Mouse (Mus musculus): ENCODE measurements around the gene 6430571L13Rik.

6430571L13Rik gene

GRCm38 (mm10) chr9:107307099-107307872 lies 33.1 kb upstream of the 6430571L13Rik start:
- DNase-seq (ENCODE audit: low read depth), result no peak

- DNase-seq (ENCODE audit: low read depth), result no peak
Measured at GRCm38 (mm10) chr9:107307886-107308285, 32.5 kb upstream of the 6430571L13Rik start.

GRCm38 (mm10) chr9:107308346-107309000 lies 31.9 kb upstream of the 6430571L13Rik start:
- no peak for DNase-seq (ENCODE audit: low read depth)

GRCm38 (mm10) chr9:107309171-107309570 lies 31.2 kb upstream of the 6430571L13Rik start:
- DNase-seq (ENCODE audit: low read depth), result no peak

GRCm38 (mm10) chr9:107309600-107309999 lies 30.8 kb upstream of the 6430571L13Rik start:
- DNase-seq (ENCODE audit: low read depth), result no peak

GRCm38 (mm10) chr9:107312811-107313584 lies 27.4 kb upstream of the 6430571L13Rik start:
- DNase-seq (ENCODE audit: low read depth), result no peak

- DNase-seq (ENCODE audit: low read depth), result no peak
Measured at GRCm38 (mm10) chr9:107313926-107314325, 26.5 kb upstream of the 6430571L13Rik start.

- DNase-seq (ENCODE audit: low read depth), result no peak
Measured at GRCm38 (mm10) chr9:107315791-107316190, 24.6 kb upstream of the 6430571L13Rik start.

GRCm38 (mm10) chr9:107322461-107323050 lies 17.8 kb upstream of the 6430571L13Rik start:
- no peak for DNase-seq (ENCODE audit: low read depth)

GRCm38 (mm10) chr9:107323558-107323957 lies 16.8 kb upstream of the 6430571L13Rik start:
- DNase-seq (ENCODE audit: low read depth), result peak; percentile 64

GRCm38 (mm10) chr9:107324799-107325561 lies 15.4 kb upstream of the 6430571L13Rik start:
- no peak for DNase-seq (ENCODE audit: low read depth)

GRCm38 (mm10) chr9:107325904-107326303 lies 14.5 kb upstream of the 6430571L13Rik start:
- no peak for DNase-seq (ENCODE audit: low read depth)

GRCm38 (mm10) chr9:107327879-107328620 lies 12.4 kb upstream of the 6430571L13Rik start:
- no peak for DNase-seq (ENCODE audit: low read depth)

- no peak for DNase-seq (ENCODE audit: low read depth)
Measured at GRCm38 (mm10) chr9:107330791-107331190, 9.6 kb upstream of the 6430571L13Rik start.

- DNase-seq (ENCODE audit: low read depth), result no peak
Measured at GRCm38 (mm10) chr9:107333686-107334085, 6.7 kb upstream of the 6430571L13Rik start.

GRCm38 (mm10) chr9:107334356-107334755 lies 6.0 kb upstream of the 6430571L13Rik start:
- DNase-seq (ENCODE audit: low read depth), result no peak

GRCm38 (mm10) chr9:107335046-107335445 lies 5.4 kb upstream of the 6430571L13Rik start:
- no peak for DNase-seq (ENCODE audit: low read depth)

GRCm38 (mm10) chr9:107335909-107336308 lies 4.5 kb upstream of the 6430571L13Rik start:
- no peak for DNase-seq (ENCODE audit: low read depth)

- no peak for DNase-seq (ENCODE audit: low read depth)
Measured at GRCm38 (mm10) chr9:107336386-107336785, 4.0 kb upstream of the 6430571L13Rik start.

- peak; percentile 38 for DNase-seq (ENCODE audit: low read depth)
Measured at GRCm38 (mm10) chr9:107338172-107338883, 2.1 kb upstream of the 6430571L13Rik start, which contains the start of gene Hemk1. Gene Hemk1, minus strand, starts transcription at chr9:107338350.

All from fibroblast of lung, adult 2 months (primary cell).